Mouse (Mus musculus): ENCODE data around the gene Psd4.

DNA sequence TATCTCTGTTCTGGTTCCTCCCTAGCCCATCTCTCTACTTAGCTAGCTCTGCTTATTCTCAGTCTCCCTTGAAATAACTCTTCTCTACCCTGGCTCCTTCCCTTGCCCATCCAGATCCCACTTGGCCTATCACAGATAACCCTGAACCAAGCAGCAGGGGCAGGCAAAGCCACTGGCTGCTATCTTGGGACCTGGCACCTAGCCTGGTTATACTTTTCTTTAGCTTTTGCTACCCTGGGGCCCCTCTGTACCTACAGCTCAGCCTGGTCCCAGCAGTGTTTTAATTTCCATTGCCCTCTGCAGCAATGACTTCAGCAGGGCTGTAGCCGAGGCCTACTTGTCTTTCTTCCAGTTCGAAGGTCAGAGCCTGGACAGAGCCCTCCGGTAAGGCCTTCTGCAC lies 33.3 kb downstream of the Psd4 start:
- TF ChIP-seq POLR2A (IDR thresholded peaks at IDR 0.05; ENCODE audit: control insufficient read depth, low read depth, low read length) (no peak), CTCF (IDR thresholded peaks at IDR 0.05; ENCODE audit: control insufficient read depth, insufficient read depth, insufficient replicate concordance, low read depth, low read length) (no peak)
